Mouse (Mus musculus) brain, embryonic 14.5 days (tissue): ENCODE measurements around the gene Serpinb1a.

ENCODE experiments used
- CTCF ChIP-seq: fragments of 200-500 bp; IDR thresholded peaks from 2 replicates; pipeline ENCODE4 v1.5.1; 2012; ENCODE audit warnings: inconsistent platforms, mild to moderate bottlenecking, moderate library complexity, borderline replicate concordance; ENCODE audit not compliant: insufficient read depth, insufficient read length; ENCODE audit errors: extremely low read depth
- POLR2A ChIP-seq: fragments of 200-500 bp; IDR thresholded peaks from 2 replicates; pipeline ENCODE4 v1.6.1; 2012; ENCODE audit warnings: mild to moderate bottlenecking, inconsistent platforms, borderline replicate concordance; ENCODE audit not compliant: poor library complexity, insufficient read depth, insufficient read length, severe bottlenecking; ENCODE audit errors: extremely low read depth

GRCm38 (mm10) chr13:32868843-32869242, 17.9 kb upstream of the Serpinb1a start:
- TF ChIP-seq POLR2A (no peak), CTCF (no peak)
